Mouse (Mus musculus) neural tube, embryonic 14.5 days (tissue): ENCODE results near the gene Piwil4. TPM values are rescaled to one million over a fixed set of nuclear protein-coding genes. Genes with fewer than 3 reads are reported as not detected.

Source experiments
- polyA plus RNA-seq: library from polyadenylated mRNA; unstranded; fragments of >200 nt; fragmentation: Nextera tagmentation; extraction: Ambion mirVana; gene quantifications from 2 replicates; pipeline ENCODE4 v1.2.1, GENCODE M21; 2014

Gene Piwil4
- polyA plus RNA-seq, 1 experiment from 2014 or later, result 0.31 TPM

Other genes with a start within 250 kb of the Piwil4 start
- gene Kdm4d, start 240.3 kb downstream of the Piwil4 start, polyA plus RNA-seq, result 0.85 and 1.2 TPM in 2 replicates
- 143 and 157 TPM in 2 replicates for gene Cwc15, start 240.1 kb downstream of the Piwil4 start, polyA plus RNA-seq
- gene Amotl1, start 95.7 kb downstream of the Piwil4 start, polyA plus RNA-seq, result 8.2 and 11.5 TPM in 2 replicates
- gene Fut4, start 11.7 kb upstream of the Piwil4 start, polyA plus RNA-seq, result 2.2 TPM in 2 replicates
- 0.70 and 1.6 TPM in 2 replicates for gene 1700012B09Rik, start 30.3 kb upstream of the Piwil4 start, polyA plus RNA-seq
- gene Mre11a, start 43.9 kb upstream of the Piwil4 start, polyA plus RNA-seq, result 15.2 and 15.6 TPM in 2 replicates
- gene Ankrd49, start 44.1 kb upstream of the Piwil4 start, polyA plus RNA-seq, result 25.9 and 31.9 TPM in 2 replicates
- 0.54 and 0.75 TPM in 2 replicates for gene Gpr83, start 119.5 kb upstream of the Piwil4 start, polyA plus RNA-seq
- gene Izumo1r, start 163.2 kb upstream of the Piwil4 start, polyA plus RNA-seq, result not detected in 2 replicates